Mouse (Mus musculus) heart, embryonic 10.5 days (tissue): Measurements from ENCODE around the gene Vmn1r47. TPM values are rescaled to one million over a fixed set of nuclear protein-coding genes. Genes with fewer than 3 reads are reported as not detected.
"Not testable (repeated sequence)": the region's sequence is repeated elsewhere in the genome, so short reads cannot be mapped to it uniquely, and the experiment has no call there.

Experiments
- DNase-seq: peaks from one replicate; pipeline ENCODE4 v3.0.0-alpha.2; 2017; ENCODE audit warnings: low spot score
- H3K27ac ChIP-seq: fragments of 300-500 bp; sonication (generic); 2 replicates; pipeline ENCODE4 v1.5.1; 2016; ENCODE audit warnings: mild to moderate bottlenecking
- H3K27me3 ChIP-seq: fragments of 300-500 bp; sonication (generic); 2 replicates; pipeline ENCODE4 v1.6.1; 2016; ENCODE audit warnings: mild to moderate bottlenecking; ENCODE audit not compliant: poor library complexity, insufficient read depth, severe bottlenecking
- H3K36me3 ChIP-seq: fragments of 300-500 bp; sonication (generic); 2 replicates; pipeline ENCODE4 v1.6.1; 2016; ENCODE audit warnings: mild to moderate bottlenecking, moderate library complexity
- H3K4me1 ChIP-seq: fragments of 300-500 bp; sonication (generic); 2 replicates; pipeline ENCODE4 v1.6.1; 2016; ENCODE audit warnings: mild to moderate bottlenecking
- H3K4me3 ChIP-seq: fragments of 300-500 bp; sonication (generic); 2 replicates; pipeline ENCODE4 v1.5.1; 2016; ENCODE audit warnings: mild to moderate bottlenecking, moderate library complexity
- H3K9me3 ChIP-seq: fragments of 300-500 bp; sonication (generic); 2 replicates; pipeline ENCODE4 v1.6.1; 2016; ENCODE audit warnings: mild to moderate bottlenecking, moderate library complexity
- WGBS: fragments of 180-500 bp; shearing (Covaris S2); methylation state at CpG from one replicate; pipeline ENCODE4 v1.1.7; 2016; 5-methylcytosine and 5-hydroxymethylcytosine counted together
- polyA plus RNA-seq: library from polyadenylated mRNA; unstranded; fragments of >200 nt; fragmentation: Nextera tagmentation; extraction: Ambion mirVana; gene quantifications from 2 replicates; pipeline ENCODE4 v1.2.1, GENCODE M21; 2016

The Vmn1r47 gene
- polyA plus RNA-seq = not detected in 2 replicates

DNA sequence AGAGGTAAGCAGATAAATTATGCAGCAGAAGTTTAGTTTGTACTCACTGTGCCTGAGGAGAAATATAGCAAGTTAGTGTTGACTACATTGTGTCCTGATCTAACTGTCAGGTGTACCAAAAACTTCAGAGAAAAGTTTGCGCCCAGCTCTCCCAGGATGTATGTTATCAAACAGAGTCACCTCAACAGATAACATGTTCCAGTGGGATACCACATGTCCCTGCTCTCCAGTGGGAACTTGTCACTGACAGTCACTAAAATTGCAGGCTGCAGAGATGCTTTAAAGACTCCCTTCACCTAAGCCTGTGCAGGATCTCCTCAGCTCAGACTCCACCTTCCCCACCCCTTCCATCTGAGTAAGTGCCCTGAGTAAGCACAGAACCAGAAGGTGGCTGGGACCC lies at the start of gene Vmn1r47:
TSS of gene Vmn1r47 (plus strand) at position 301 of the 400 bp plus-strand sequence.
- H3K4me3 ChIP-seq, H3K9me3 ChIP-seq, H3K27ac ChIP-seq, DNase-seq, H3K36me3 ChIP-seq, H3K4me1 ChIP-seq, H3K27me3 ChIP-seq: not testable (repeated sequence)
- WGBS = 79% methylated on average over 1 of the region's 1 CpGs

DNA sequence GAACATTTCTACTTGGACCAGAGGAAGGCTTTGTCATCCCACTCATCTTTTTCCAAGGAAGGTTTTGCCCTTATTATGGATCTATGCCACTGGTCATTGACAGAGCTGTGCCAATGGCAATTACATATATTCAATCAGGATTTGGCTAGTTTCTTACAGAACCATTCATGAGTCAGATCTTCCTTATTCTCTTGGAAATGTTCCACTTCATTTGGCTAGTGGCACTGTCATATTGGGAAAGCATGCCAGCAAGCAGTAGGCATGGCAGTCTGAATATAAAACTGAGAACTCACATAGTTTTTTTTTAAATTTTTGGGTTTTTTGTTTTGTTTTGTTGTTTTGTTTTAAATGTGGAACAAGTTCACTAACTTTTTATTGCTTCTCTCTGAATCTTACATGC lies 49.6 kb upstream of the Vmn1r47 start:
- Histone ChIP-seq H3K27me3 (no peaks in the 10 kb centered on the region), H3K36me3 (no peaks in the 10 kb centered on the region), H3K27ac (no peak overlapping the region), H3K4me1 (no peaks in the 10 kb centered on the region), H3K4me3 (no peak overlapping the region), H3K9me3 (0 out of 2 replicates have a peak, but pooled peaks cover 4% of the 10 kb centered on the region)
- DNase-seq = no peak

DNA sequence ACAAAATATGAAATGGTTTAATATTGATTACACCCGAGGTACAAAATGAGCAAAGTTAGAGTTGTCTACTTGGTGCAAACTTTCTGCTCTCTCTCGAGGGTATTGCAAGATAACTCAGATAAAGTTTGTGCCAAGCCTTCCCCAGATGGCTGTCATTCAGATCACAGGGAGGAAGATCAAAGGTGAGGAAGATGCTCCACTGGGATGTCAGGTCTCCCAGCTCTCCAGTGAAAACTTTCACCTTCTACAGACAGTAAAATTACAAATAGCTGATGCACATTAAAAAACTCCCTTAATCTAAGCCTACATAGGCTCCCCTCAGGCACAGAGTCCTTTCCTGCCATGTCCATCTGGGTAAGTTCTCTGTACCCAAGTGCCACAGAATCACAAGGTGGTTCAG lies 46.9 kb upstream of the Vmn1r47 start, which contains the start of gene Vmn1r46:
TSS of gene Vmn1r46 (plus strand) at position 301 of the 400 bp plus-strand sequence.
- Histone ChIP-seq H3K4me3 (no peak within 1 kb of the TSS), H3K36me3 (no peaks in the 10 kb centered on the region), H3K27me3 (no peaks in the 10 kb centered on the region), H3K27ac (no peak within 1 kb of the TSS), H3K9me3 (peaks cover 4% of the 10 kb centered on the region; the same call in 1 of the 2 replicates), H3K4me1 (no peaks in the 10 kb centered on the region)
- DNase-seq = no peak
- 51% methylated on average over 2 of the region's 2 CpGs for WGBS

DNA sequence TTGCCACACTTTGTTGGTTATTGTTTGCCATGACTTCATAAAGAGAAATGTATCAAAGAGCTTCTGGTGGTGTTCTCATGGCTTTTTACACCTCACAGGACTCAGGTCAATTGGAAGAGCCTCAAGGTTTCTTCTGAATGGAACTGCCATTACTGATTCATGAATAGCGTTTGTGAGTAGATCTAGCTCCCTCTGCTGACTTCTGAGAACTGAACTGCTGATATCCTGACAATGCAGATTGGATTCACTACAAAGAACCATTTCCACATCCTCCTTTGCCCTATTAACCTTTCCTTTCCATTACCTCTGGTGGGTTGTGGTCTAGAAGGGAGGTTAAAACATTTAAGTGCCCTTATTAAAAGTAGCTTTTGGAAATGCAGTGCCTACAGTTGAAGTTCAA lies 30.0 kb upstream of the Vmn1r47 start:
- H3K9me3 ChIP-seq = 0 out of 2 replicates have a peak, but pooled peaks cover 6% of the 10 kb centered on the region
- no peaks in the 10 kb centered on the region for H3K36me3 ChIP-seq

DNA sequence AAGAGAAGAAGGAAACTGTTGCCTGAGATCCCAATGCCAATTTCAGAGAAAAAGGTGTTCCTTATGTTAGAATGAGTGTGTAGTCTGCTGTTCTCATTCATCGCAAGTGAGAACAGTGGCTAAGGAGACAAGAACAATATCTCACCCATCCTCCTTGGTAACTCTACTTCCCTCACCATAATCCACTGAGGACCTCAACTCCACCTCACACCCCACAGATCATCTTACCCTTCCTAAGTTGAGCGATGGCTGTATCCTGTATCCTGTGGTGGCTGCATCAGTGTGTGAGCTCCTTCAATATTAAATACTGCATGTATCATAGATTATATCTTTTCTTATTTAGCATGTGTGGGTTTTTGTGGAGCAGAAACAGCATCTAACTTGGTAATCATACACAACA lies 20.8 kb downstream of the Vmn1r47 start, which contains the start of gene Vmn1r48:
TSS of gene Vmn1r48 (minus strand) at position 101 of the 400 bp plus-strand sequence.
- H3K36me3 ChIP-seq, H3K4me3 ChIP-seq, H3K27ac ChIP-seq, H3K27me3 ChIP-seq, H3K4me1 ChIP-seq, DNase-seq, H3K9me3 ChIP-seq: not testable (repeated sequence)
- no CpG with 5 or more reads among the region's 2 CpGs for WGBS

More for the DNA sequence above, 30.0 kb upstream of the Vmn1r47 start:
- no peak for DNase-seq
- Histone ChIP-seq H3K4me1 (no peaks in the 10 kb centered on the region), H3K27me3 (no peaks in the 10 kb centered on the region), H3K27ac (no peak overlapping the region), H3K4me3 (no peak overlapping the region)
- 22% methylated on average over 1 of the region's 1 CpGs for WGBS

Other genes starting within 250 kb of the Vmn1r47 start
- gene Vmn1r42, start 139.7 kb upstream of the Vmn1r47 start, polyA plus RNA-seq = not detected in 2 replicates
- not detected in 2 replicates for gene Vmn1r43, start 139.7 kb upstream of the Vmn1r47 start, polyA plus RNA-seq
- not detected in 2 replicates for gene Vmn1r44, start 132.5 kb upstream of the Vmn1r47 start, polyA plus RNA-seq
- gene Vmn1r45, start 75.5 kb upstream of the Vmn1r47 start, polyA plus RNA-seq = not detected in 2 replicates
- gene Vmn1r46, start 46.8 kb upstream of the Vmn1r47 start, polyA plus RNA-seq = not detected in 2 replicates
- not detected in 2 replicates for gene Vmn1r48, start 20.7 kb downstream of the Vmn1r47 start, polyA plus RNA-seq
- not detected in 2 replicates for gene Vmn1r49, start 62.4 kb downstream of the Vmn1r47 start, polyA plus RNA-seq
- gene Vmn1r50, start 85.3 kb downstream of the Vmn1r47 start, polyA plus RNA-seq = not detected in 2 replicates
- not detected in 2 replicates for gene Vmn1r51, start 106.4 kb downstream of the Vmn1r47 start, polyA plus RNA-seq
- gene Vmn1r52, start 158.7 kb downstream of the Vmn1r47 start, polyA plus RNA-seq = not detected in 2 replicates
- gene V1ra8, start 186.6 kb downstream of the Vmn1r47 start, polyA plus RNA-seq = not detected in 2 replicates
- not detected in 2 replicates for gene Vmn1r53, start 208.3 kb downstream of the Vmn1r47 start, polyA plus RNA-seq
- gene Vmn1r54, start 230.2 kb downstream of the Vmn1r47 start, polyA plus RNA-seq = not detected in 2 replicates